Mouse (Mus musculus) small intestine, adult 2 months (tissue): ENCODE data around the gene Gm17334.

Source experiments
- CTCF ChIP-seq: fragments of 200-500 bp; IDR thresholded peaks from 2 replicates; pipeline ENCODE4 v1.5.1; 2012; ENCODE audit warnings: low read depth, mild to moderate bottlenecking, control low read depth, inconsistent platforms, low read length, moderate library complexity, mixed read lengths; ENCODE audit not compliant: insufficient replicate concordance, insufficient read length; ENCODE audit errors: extremely low read depth
- POLR2A ChIP-seq: fragments of 200-500 bp; IDR thresholded peaks from 2 replicates; pipeline ENCODE4 v1.6.1; 2012; ENCODE audit warnings: low read depth, mild to moderate bottlenecking, control low read depth, inconsistent platforms, low read length, moderate library complexity

DNA sequence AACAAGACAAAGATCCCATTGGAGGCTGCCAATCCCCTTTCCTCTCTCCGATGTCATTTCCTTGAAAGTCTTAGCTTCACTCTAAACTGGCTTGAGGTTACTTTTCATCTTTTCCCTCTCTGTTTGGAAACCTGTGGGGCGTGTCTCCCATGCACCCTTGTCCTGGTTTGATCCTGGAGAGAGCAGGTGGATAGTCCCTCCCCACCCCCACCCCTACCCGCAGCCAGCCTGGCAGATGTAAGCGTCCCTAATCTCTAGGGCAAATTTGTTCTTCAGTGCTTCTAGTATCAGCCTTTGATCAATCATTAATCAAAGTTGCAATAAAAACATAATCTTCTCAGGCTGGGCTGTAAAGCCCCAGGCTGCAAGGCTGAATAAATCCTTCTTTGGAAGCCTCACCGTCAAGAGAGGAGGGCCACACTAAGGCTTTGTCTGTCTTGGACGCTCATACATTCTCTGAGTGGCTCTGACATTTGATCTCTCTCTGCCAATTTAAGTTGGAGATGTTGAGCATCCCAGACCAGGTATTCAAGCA is 24.5 kb upstream of the Gm17334 start:
- TF ChIP-seq POLR2A (0 out of 2 replicates have a peak, but pooled peaks have one; percentile 21), CTCF (no peak)
